Mouse (Mus musculus): ENCODE data around the gene Eif2b2. TPM values are rescaled to one million over a fixed set of nuclear protein-coding genes. Genes with fewer than 3 reads are reported as not detected.
A peak's percentile ranks its signal among the peaks of the same experiment; 100 is the strongest.

Eif2b2 gene
- polyA plus RNA-seq, 1 experiment, result 151 TPM

GRCm38 (mm10) chr12:85266248-85266647 is 47.0 kb downstream of the Eif2b2 start:
- Histone ChIP-seq H3K27me3 (replicated peaks) (no peaks in the 10 kb centered on the region), H3K4me1 (peaks cover 19% of the 10 kb centered on the region), H3K36me3 (replicated peaks; ENCODE audit: low read length) (peaks cover 34% of the 10 kb centered on the region), H3K4me3 (replicated peaks) (no peak overlapping the region), H3K9me3 (peaks cover 6% of the 10 kb centered on the region)
- TF ChIP-seq GATA1 (IDR thresholded peaks at IDR 0.05; ENCODE audit: borderline replicate concordance, low read length), result no peak
- TF ChIP-seq FLI1 (IDR thresholded peaks at IDR 0.05; ENCODE audit: low read length), result no peak

GRCm38 (mm10) chr12:85269821-85270220 is 50.5 kb downstream of the Eif2b2 start:
- TF ChIP-seq FLI1 (IDR thresholded peaks at IDR 0.05; ENCODE audit: low read length) (no peak), GATA1 (IDR thresholded peaks at IDR 0.05; ENCODE audit: borderline replicate concordance, low read length) (no peak)
- H3K9me3 ChIP-seq, result peaks cover 4% of the 10 kb centered on the region
- peaks cover 32% of the 10 kb centered on the region for H3K36me3 ChIP-seq (replicated peaks; ENCODE audit: low read length)
- H3K4me3 ChIP-seq (replicated peaks), result peak overlapping the region; percentile 94
- H3K4me1 ChIP-seq, result peaks cover 19% of the 10 kb centered on the region
- no peaks in the 10 kb centered on the region for H3K27me3 ChIP-seq (replicated peaks)

GRCm38 (mm10) chr12:85270319-85270718 is 51.0 kb downstream of the Eif2b2 start, which contains the start of gene Mlh3:
Mlh3 (minus strand) TSS chr12:85270599.
- TF ChIP-seq GATA1 (IDR thresholded peaks at IDR 0.05; ENCODE audit: borderline replicate concordance, low read length), result no peak
- TF ChIP-seq FLI1 (IDR thresholded peaks at IDR 0.05; ENCODE audit: low read length), result no peak
- Histone ChIP-seq H3K4me1 (peaks cover 19% of the 10 kb centered on the region), H3K4me3 (replicated peaks) (peak within 1 kb of the TSS; percentile 94), H3K36me3 (replicated peaks; ENCODE audit: low read length) (peaks cover 37% of the 10 kb centered on the region), H3K27me3 (replicated peaks) (no peaks in the 10 kb centered on the region), H3K9me3 (peaks cover 4% of the 10 kb centered on the region)

GRCm38 (mm10) chr12:85271132-85271842 is 52.0 kb downstream of the Eif2b2 start:
- Histone ChIP-seq H3K4me3 (replicated peaks) (no peak overlapping the region), H3K9me3 (peaks cover 4% of the 10 kb centered on the region), H3K4me1 (peaks cover 19% of the 10 kb centered on the region), H3K27me3 (replicated peaks) (no peaks in the 10 kb centered on the region), H3K36me3 (replicated peaks; ENCODE audit: low read length) (peaks cover 47% of the 10 kb centered on the region)
- no peak for TF ChIP-seq FLI1 (IDR thresholded peaks at IDR 0.05; ENCODE audit: low read length)
- TF ChIP-seq GATA1 (IDR thresholded peaks at IDR 0.05; ENCODE audit: borderline replicate concordance, low read length), result no peak

GRCm38 (mm10) chr12:85271843-85272206 is 52.5 kb downstream of the Eif2b2 start:
- H3K9me3 ChIP-seq, result peaks cover 4% of the 10 kb centered on the region
- TF ChIP-seq GATA1 (IDR thresholded peaks at IDR 0.05; ENCODE audit: borderline replicate concordance, low read length) (no peak), FLI1 (IDR thresholded peaks at IDR 0.05; ENCODE audit: low read length) (no peak)
- no peaks in the 10 kb centered on the region for H3K27me3 ChIP-seq (replicated peaks)
- no peak overlapping the region for H3K4me3 ChIP-seq (replicated peaks)
- peaks cover 19% of the 10 kb centered on the region for H3K4me1 ChIP-seq
- H3K36me3 ChIP-seq (replicated peaks; ENCODE audit: low read length), result peaks cover 51% of the 10 kb centered on the region

- Histone ChIP-seq H3K9me3 (no peaks in the 10 kb centered on the region), H3K36me3 (replicated peaks; ENCODE audit: low read length) (peaks cover 48% of the 10 kb centered on the region), H3K4me3 (replicated peaks) (no peak overlapping the region), H3K4me1 (peaks cover 24% of the 10 kb centered on the region), H3K27me3 (replicated peaks) (no peaks in the 10 kb centered on the region)
- TF ChIP-seq GATA1 (IDR thresholded peaks at IDR 0.05; ENCODE audit: borderline replicate concordance, low read length) (no peak), FLI1 (IDR thresholded peaks at IDR 0.05; ENCODE audit: low read length) (no peak)
Measured at GRCm38 (mm10) chr12:85273508-85273907, 54.2 kb downstream of the Eif2b2 start.

Other genes with a start within 250 kb of the Eif2b2 start
- 24.7 TPM in 1 of 2 replicates, not detected in the other for gene Fcf1, start 248.6 kb upstream of the Eif2b2 start, polyA plus RNA-seq (2012; ENCODE audit: insufficient read depth, low replicate concordance)
- 0.71 and 1.1 TPM in 2 replicates for gene Arel1, start 248.6 kb upstream of the Eif2b2 start, polyA plus RNA-seq (2012; ENCODE audit: insufficient read depth, low replicate concordance)
- gene Ylpm1, start 223.2 kb upstream of the Eif2b2 start, polyA plus RNA-seq (2012; ENCODE audit: insufficient read depth, low replicate concordance), result 6.7 and 8.8 TPM in 2 replicates
- gene Prox2, start 108.7 kb upstream of the Eif2b2 start, polyA plus RNA-seq (2012; ENCODE audit: insufficient read depth, low replicate concordance), result 2.2 TPM in 2 replicates
- gene Dlst, start 108.6 kb upstream of the Eif2b2 start, polyA plus RNA-seq (2012; ENCODE audit: insufficient read depth, low replicate concordance), result 187 and 398 TPM in 2 replicates
- 0.68 TPM in 1 of 2 replicates, not detected in the other for gene Rps6kl1, start 68.2 kb upstream of the Eif2b2 start, polyA plus RNA-seq (2012; ENCODE audit: insufficient read depth, low replicate concordance)
- gene Pgf, start 41.7 kb upstream of the Eif2b2 start, polyA plus RNA-seq (2012; ENCODE audit: insufficient read depth, low replicate concordance), result 0.10 TPM in 1 of 2 replicates, not detected in the other
- gene Mlh3, start 51.1 kb downstream of the Eif2b2 start, polyA plus RNA-seq (2012; ENCODE audit: insufficient read depth, low replicate concordance), result 0.96 TPM in 1 of 2 replicates, not detected in the other
- gene Acyp1, start 69.0 kb downstream of the Eif2b2 start, polyA plus RNA-seq (2012; ENCODE audit: insufficient read depth, low replicate concordance), result 29.0 TPM in 1 of 2 replicates, not detected in the other
- not detected in 2 replicates for gene Zc2hc1c, start 69.1 kb downstream of the Eif2b2 start, polyA plus RNA-seq (2012; ENCODE audit: insufficient read depth, low replicate concordance)
- gene Nek9, start 119.9 kb downstream of the Eif2b2 start, polyA plus RNA-seq (2012; ENCODE audit: insufficient read depth, low replicate concordance), result 2.0 and 2.6 TPM in 2 replicates
- gene Tmed10, start 155.4 kb downstream of the Eif2b2 start, polyA plus RNA-seq (2012; ENCODE audit: insufficient read depth, low replicate concordance), result 73.8 and 158 TPM in 2 replicates

All from megakaryocyte, embryonic 14.5 days (primary cell).